Comparison of ENCODE assay signal across 14 mouse cellular contexts in genomic region chr6:38973441-38974161, GRCm38 (mm10).
A peak's percentile ranks its signal among the peaks of the same experiment; 100 is the strongest.
DNase-seq lines count a peak whose midpoint lies in the region; ATAC-seq and TF ChIP-seq lines count a peak whose summit lies in the region.
"Had no signal": no experiment of that assay in that cellular context is flagged by ENCODE, and none has a peak within 500 bp of the region (broad histone marks: within the 10 kb centered on the region; RNA-seq: fewer than 3 reads in every experiment).

No protein-coding gene starts in this region.

- H3K36me3 ChIP-seq in liver, adult 2 months (ENCODE audit: control insufficient read depth, insufficient read depth, low read length) = no peaks in the 10 kb centered on the region
- no peaks in the 10 kb centered on the region for H3K36me3 ChIP-seq in liver, embryonic 12.5 days
- no peaks in the 10 kb centered on the region for H3K36me3 ChIP-seq in kidney, embryonic 15.5 days
- H3K36me3 ChIP-seq: embryonic facial prominence, embryonic 12.5 days; hindbrain, embryonic 10.5 days; midbrain, embryonic 15.5 days had no signal

- H3K27ac ChIP-seq in liver, adult 2 months (replicated peaks; ENCODE audit: insufficient read depth, low read depth, low read length) = no peak overlapping the region
- H3K27ac ChIP-seq in liver, embryonic 12.5 days = no peak overlapping the region
- H3K27ac ChIP-seq in kidney, embryonic 15.5 days = peak overlapping the region; percentile 87
- H3K27ac ChIP-seq: embryonic facial prominence, embryonic 12.5 days; hindbrain, embryonic 10.5 days; liver, embryonic 14.5 days; midbrain, embryonic 15.5 days had no signal

- H3K79me2 ChIP-seq in liver, adult 2 months (ENCODE audit: control insufficient read depth, insufficient read depth, low read length) = no peaks in the 10 kb centered on the region

- TF ChIP-seq POLR2A in liver, adult 2 months (IDR thresholded peaks at IDR 0.05; ENCODE audit: extremely low read depth, insufficient read depth, low read length) = no peak

- no peak overlapping the region for H3K4me3 ChIP-seq in liver, adult 2 months (ENCODE audit: insufficient read depth, low read depth, low read length)
- H3K4me3 ChIP-seq in liver, embryonic 12.5 days = no peak overlapping the region
- no peak overlapping the region for H3K4me3 ChIP-seq in kidney, embryonic 15.5 days (replicated peaks)
- H3K4me3 ChIP-seq: embryonic facial prominence, embryonic 12.5 days; hindbrain, embryonic 10.5 days; midbrain, embryonic 15.5 days had no signal

- H3K4me2 ChIP-seq in liver, embryonic 12.5 days = no peak overlapping the region
- no peak overlapping the region for H3K4me2 ChIP-seq in kidney, embryonic 15.5 days
- H3K4me2 ChIP-seq: embryonic facial prominence, embryonic 12.5 days; midbrain, embryonic 15.5 days had no signal

- no peaks in the 10 kb centered on the region for H3K9me3 ChIP-seq in liver, embryonic 12.5 days (replicated peaks)
- no peaks in the 10 kb centered on the region for H3K9me3 ChIP-seq in kidney, embryonic 15.5 days (replicated peaks)
- H3K9me3 ChIP-seq: embryonic facial prominence, embryonic 12.5 days; hindbrain, embryonic 10.5 days; midbrain, embryonic 15.5 days had no signal

- H3K27me3 ChIP-seq in liver, adult 2 months (ENCODE audit: control insufficient read depth, insufficient read depth, low read length) = no peaks in the 10 kb centered on the region
- no peaks in the 10 kb centered on the region for H3K27me3 ChIP-seq in liver, embryonic 12.5 days (replicated peaks)
- no peaks in the 10 kb centered on the region for H3K27me3 ChIP-seq in kidney, embryonic 15.5 days
- H3K27me3 ChIP-seq: embryonic facial prominence, embryonic 12.5 days; midbrain, embryonic 15.5 days had no signal

- no peaks in the 10 kb centered on the region for H3K4me1 ChIP-seq in liver, adult 2 months (ENCODE audit: control insufficient read depth, insufficient read depth, low read length)
- peaks cover 18% of the 10 kb centered on the region for H3K4me1 ChIP-seq in liver, embryonic 12.5 days
- peaks cover 23% of the 10 kb centered on the region for H3K4me1 ChIP-seq in kidney, embryonic 15.5 days
- H3K4me1 ChIP-seq: embryonic facial prominence, embryonic 12.5 days; hindbrain, embryonic 10.5 days had no signal

- TF ChIP-seq CTCF in liver, adult 2 months (IDR thresholded peaks at IDR 0.05; ENCODE audit: low read depth, low read length) = no peak

- peak; percentile 24 for DNase-seq in liver, adult 2 months (ENCODE audit: extremely low read depth, low read depth, low spot score)
- DNase-seq in adrenal gland, postnatal 14 days = peak; percentile 77
- no peak for DNase-seq in lung, adult 18-20 months
- DNase-seq in ovary, adult 18-20 months (ENCODE audit: low spot score) = no peak
- DNase-seq: cerebellum, adult 18-20 months had no signal

- no peak overlapping the region for H3K9ac ChIP-seq in liver, adult 2 months (ENCODE audit: low read depth, low read length)
- H3K9ac ChIP-seq in liver, embryonic 12.5 days = no peak overlapping the region
- H3K9ac ChIP-seq in kidney, embryonic 15.5 days = no peak overlapping the region
- H3K9ac ChIP-seq: embryonic facial prominence, embryonic 12.5 days; liver, embryonic 14.5 days; midbrain, embryonic 15.5 days had no signal

- 86% methylated on average over 10 of the region's 10 CpGs for WGBS in liver, adult 2 months
- 65% methylated on average over 10 of the region's 10 CpGs for WGBS in liver, embryonic 12.5 days (ENCODE audit: insufficient replicate concordance)
- WGBS in kidney, embryonic 15.5 days = 61% methylated on average over 10 of the region's 10 CpGs

- no peak for ATAC-seq in liver, embryonic 12.5 days
- peak; percentile 44 for ATAC-seq in kidney, embryonic 15.5 days (replicated peaks; ENCODE audit: low FRiP score)
- peak; percentile 70 for ATAC-seq in megakaryocyte progenitor cell, adult 5-6 weeks (replicated peaks; ENCODE audit: poor library complexity)
- no peak for ATAC-seq in frontal cortex, adult (ENCODE audit: low TSS enrichment)
- ATAC-seq: forebrain, embryonic 14.5 days; midbrain, embryonic 15.5 days had no signal

Comparison
In these comparisons a context has a peak if more than half of its experiments do, and no peak if none do; other contexts are left out.
1. DNase-seq: peak in liver, adult 2 months (single experiment) and adrenal gland, postnatal 14 days (single experiment); none in lung, adult 18-20 months (0 of 2) and ovary, adult 18-20 months (single experiment).
2. ATAC-seq: peak in kidney, embryonic 15.5 days (single experiment) and megakaryocyte progenitor cell, adult 5-6 weeks (single experiment); none in liver, embryonic 12.5 days (single experiment) and frontal cortex, adult (single experiment).